Mouse (Mus musculus) frontal cortex, postnatal 10 days (tissue): ENCODE data around the gene Dpp6.

Experiments
- DNase-seq, 2 experiments: peaks; one replicate each; pipeline ENCODE4 v3.0.0; 2022; ENCODE audit warnings: low spot score in 2 of 2, mixed read lengths in 1 of 2

Dpp6 gene

DNA sequence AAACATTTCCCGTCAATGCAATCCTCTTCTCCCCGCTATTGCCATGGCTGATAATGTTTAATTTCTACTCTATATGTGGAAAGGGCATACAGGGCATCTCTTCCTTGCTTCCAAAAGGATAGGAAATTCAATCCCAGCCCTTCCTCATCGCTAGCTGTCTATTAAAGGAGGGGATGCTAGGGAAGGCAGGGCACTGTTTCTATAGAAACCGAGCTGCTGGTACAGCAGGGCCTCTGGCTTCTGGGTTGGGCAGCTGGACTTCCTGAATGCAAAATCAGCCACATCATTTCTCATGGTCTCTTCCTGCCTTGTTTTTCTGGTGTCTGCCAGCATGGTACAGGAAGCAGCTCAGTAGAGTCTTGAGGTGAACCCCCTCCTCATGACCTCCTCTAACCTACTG, 243.1 kb downstream of the Dpp6 start:
- DNase-seq, result no peak

DNA sequence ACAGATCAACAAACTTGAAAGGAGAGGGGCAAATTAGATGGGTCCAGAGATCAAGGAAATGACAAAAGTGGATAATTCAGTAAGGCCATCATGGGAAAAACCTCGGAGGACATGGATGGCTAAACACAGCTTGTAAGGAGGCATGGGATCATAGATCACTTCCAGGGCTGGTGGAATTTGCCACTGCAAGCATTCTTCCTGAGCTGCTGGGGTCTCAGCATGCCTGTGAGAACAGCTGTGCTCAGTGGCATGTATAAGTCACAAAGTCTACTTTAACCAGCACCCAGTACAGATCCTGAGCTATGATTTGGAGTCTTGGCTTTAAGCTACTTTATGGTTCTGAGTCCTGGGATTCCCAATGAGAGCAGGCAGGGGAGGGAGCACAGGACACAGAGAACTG, 246.9 kb downstream of the Dpp6 start:
- no peak for DNase-seq

DNA sequence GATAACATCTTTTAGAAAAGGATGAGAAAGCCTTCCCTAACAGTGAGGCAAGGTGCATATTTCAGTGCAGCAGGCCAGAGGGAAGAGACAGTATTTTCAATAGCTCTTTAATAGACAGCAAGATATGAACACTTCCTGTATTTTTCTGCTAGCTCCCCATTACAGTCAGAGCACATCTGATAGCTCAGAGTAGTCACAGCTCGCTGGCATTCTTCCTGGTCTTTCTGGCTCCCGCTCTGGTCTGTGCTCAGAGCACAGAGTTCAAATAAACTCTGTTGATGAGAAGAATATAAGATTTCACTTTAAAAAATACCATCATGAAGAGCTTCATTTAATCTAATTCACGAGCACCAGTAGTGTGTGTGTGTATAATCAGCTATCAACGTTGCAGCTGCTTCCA, 249.8 kb downstream of the Dpp6 start:
- no peak for DNase-seq

DNA sequence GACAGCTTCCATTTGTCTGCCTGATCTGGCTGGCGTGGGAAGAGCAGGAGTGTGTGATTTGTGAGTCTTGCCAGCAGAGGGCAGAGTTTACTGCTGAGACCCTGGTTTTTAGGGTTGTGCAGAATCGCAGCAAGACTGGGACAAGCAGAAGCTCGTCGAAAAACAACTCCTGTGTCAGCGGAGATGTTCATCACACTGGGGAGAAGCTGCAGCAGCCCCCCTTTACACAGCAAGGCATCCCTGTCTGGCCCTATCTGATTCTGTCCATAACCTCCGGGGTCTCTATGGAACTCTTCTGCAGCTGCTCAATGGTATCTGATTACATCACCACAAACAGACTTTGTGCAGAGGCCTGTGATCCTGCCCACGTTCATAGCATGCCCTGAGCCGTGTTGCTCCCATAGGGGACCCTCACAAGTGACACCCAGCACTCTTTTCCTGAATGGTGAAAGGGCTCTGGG, 258.2 kb downstream of the Dpp6 start:
- peak in 1 of 2 experiments; percentile 65 for DNase-seq

DNA sequence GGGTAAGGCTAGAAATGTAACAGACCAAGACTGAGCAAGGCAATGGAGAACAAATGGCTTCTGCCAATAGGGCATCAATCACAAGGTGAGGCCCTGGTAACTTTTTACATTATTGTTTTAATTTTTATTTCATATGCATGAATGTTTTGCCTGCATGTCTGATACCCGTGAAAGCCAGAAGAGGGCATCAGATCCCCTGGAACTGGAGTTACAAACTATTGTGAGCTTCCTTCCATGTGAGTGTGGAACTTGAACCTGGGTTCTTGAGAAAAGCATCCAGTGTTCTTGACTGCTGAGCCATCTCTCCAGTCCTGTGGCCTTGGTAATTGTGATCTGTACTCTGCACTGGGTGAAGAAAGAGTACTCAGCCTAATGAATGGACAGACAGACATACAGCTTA, 259.0 kb downstream of the Dpp6 start:
- no peak for DNase-seq

DNA sequence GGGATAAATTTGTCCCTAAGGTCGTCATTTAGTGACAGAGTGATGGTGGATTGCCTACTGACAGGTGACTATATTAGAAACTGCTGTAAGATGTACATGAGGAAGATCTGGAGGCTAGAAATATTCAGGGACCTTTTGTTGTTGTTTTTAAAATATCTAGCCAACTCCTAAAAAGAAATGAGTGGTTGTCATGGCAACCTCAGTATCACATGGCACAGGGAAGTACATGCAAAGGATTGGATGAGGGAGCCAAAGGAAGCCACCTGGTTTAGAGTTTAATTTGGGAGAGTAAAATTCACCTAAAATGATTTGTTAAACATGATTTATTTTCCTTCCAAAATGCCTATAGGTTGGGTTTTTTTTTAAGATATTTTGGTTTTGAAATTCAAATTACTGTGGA, 260.8 kb downstream of the Dpp6 start:
- no peak for DNase-seq

DNA sequence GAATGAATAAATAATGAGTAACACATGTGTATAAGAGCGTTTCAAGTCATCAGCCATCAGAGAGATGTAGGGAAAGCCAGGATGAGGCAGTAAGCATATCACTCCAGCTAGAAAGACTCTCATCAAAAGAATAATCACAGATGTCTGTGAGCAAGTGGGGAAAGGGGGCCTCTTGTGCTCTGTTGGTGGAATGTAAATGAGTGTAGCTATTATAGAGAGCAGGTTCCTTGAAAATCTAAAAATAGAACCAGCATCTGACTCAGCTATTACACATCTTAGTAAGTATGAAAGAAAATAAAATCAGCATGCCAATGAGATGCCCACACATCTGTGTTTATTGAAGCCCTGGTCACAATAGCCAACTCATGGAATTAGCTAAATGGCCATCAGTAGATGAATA, 264.3 kb downstream of the Dpp6 start:
- no peak for DNase-seq

DNA sequence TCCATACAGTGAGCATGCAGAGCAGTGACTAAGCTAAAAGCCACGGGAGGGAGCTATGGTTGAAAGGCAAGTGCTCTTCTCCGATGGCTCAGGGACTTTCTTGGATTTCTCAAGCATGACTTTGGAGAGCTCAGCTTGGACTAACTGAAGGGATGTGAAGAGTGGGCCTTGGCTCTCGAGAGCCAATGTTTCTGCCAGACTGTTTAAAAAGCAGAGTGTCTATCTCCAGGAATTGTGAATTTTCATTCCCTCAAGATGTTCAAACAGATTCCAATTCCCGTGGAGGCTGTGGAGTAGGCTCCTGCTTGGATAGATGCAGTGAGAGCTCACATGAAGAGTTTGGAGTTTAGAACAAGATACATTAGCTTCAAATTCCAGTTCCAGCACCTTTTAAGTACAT, 266.8 kb downstream of the Dpp6 start:
- DNase-seq, result no peak

DNA sequence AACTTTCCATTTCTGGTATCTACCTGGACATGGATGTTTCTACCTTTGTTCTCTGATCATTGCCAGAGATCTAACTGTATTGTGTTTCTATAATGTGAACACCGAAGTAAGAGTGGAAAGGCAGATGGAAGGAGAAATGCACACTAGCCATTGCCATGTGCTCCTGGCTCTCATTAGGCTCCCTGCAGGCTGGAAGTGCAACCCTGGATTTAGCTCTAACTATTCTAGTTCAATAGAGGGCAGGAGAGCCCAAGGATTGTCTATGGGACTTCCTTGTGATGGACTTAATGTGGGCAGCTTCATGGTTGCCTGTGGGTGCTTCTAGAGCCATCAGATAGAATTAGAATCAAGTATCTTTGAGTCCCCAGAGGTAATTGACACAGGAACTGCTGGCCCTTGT, 291.2 kb downstream of the Dpp6 start:
- no peak for DNase-seq

DNA sequence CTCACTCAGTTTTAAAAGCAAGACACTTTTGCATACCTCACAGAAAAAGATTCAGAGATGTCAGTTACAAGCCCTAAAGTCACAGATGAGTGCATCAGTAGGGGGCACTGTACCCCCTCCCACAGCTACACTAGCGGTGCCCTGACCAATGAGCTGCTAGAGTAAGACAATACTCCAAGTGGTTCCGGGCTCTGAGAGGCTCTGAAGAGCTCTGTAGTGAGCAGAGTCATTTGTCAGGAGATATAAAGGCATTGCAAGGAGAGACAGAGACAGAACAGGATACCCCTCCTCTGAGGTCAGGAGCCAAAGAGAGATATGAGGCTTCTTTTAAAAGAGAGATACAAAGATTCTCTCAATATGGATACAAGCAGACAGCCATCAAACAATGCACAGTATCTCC, 305.5 kb downstream of the Dpp6 start:
- DNase-seq, result no peak

DNA sequence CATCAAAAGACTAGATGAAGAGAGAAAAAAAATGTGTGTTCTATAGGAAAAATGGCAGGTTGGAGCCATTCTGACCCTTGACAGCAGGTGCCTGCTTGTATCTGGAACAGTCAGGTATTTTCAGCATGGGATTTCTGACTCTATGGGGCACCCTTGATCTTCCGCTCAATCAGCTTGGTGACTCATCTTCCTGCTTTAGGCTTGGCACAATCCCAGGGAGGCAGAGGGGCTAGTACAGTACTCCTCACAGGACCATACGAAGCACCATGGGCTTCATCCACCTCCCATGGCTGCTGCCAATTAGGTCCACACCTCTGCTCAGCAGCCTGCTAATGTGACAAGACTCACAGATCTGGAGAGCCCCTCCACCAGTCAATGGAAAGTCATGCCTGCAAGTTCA, 305.9 kb downstream of the Dpp6 start:
- DNase-seq, result no peak

DNA sequence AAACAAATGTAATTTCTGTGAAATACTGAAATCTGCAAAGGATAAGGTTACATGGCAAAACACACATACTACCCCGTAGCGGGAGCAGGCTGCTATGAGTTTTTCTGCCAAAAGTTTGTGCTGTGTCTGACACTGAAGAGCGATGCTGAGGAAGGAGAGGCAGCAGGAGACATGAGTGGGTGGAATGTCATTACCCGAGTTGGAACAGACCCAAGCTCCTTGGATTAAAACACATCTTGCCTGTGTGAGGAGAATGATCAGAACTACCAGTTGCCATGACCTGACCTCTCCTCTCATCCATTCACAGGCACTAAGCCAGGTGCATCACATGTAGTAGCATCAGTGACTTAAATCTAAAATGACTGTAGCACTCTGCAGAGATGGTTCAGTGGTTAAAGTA, 309.0 kb downstream of the Dpp6 start:
- DNase-seq, result peak; percentile 14 to 23

DNA sequence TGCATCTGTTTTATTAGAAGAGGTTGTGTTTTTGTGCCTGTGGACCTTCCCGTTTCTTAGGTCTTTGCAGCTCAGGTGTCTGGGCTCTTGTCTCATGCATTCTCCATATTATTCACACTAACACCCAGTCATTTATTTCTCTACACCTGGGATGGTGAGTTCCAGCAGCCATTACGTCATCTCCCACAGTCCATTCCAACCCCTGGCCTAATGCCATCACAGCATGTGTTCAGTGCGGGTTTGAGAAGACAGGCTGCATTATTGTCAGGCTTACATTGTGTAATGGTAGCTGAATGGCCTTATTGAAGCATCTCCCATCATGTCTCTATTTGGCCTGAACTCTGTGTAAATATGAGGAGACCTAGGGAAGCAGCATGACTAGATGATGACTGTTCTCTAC, 316.2 kb downstream of the Dpp6 start:
- DNase-seq, result no peak

DNA sequence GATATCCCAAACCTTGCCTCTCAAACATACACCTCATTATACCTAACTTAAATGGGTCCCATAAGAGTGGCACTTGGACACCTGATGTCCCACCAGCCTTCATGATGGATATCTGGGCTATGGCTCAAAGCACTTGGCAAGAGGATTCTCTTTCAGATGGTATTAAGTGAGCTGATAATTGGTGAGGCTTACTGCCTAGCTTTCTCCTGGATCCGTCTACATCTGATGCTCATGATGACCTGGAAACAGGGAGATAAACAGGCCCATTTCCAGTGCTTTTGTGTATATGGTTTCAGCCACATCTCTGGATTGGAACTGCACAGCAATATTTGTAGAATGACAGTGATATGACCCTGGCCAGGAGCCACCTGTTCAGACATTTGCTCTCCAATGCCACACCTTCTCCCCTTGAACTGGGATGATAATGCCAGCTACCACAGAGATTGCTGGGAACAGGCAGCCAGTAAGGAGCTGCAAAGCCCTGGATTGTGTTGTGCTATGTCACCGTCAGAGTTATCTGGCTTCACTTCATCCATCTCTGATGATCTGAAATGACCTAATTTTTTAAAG, 317.5 kb downstream of the Dpp6 start:
- DNase-seq, result no peak

DNA sequence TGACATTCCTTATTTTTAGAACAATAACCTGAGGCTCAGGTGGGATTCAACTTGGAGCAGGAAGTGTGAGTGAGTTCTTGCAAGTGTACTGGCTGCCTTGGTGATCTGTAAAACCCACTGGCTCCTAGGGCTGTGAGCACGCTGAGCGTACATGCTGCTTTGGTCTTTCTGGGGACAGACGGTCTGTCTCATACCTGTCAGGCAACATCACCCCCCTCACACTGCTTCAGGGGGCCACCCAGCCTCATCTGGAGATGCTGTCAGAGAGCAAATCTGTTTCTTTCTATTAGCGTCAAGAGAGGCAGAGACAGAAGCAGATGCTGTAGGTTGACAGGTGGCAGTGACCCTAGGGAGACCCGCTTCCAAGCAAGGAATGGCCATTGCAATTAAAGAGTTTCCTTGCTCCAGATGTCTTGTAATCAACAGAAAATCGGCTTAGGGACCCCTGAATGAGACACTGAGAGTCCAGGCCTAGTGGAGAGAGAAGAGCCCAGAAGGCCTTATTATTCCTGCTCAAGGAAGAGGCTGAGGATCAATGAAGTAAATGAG, 330.5 kb downstream of the Dpp6 start:
- no peak for DNase-seq

DNA sequence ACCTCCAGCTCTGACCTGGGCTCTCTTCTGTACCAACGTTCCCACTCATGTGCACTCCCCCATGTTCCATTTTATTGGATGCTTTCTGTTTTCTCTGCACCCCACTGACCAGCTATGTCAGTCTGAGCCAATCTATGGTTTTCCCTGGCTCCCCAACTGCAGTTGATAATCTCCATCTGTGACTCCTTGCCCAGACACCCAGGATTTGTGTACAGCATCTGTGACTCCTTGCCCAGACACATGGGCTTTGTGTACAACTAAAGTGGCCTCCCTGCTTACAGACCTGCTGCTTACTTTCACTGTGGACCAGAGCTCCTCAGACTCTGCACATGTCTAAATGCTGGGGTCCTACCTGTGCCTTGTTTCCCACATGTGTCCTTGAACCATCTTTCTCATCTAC, 334.0 kb downstream of the Dpp6 start:
- DNase-seq, result no peak

DNA sequence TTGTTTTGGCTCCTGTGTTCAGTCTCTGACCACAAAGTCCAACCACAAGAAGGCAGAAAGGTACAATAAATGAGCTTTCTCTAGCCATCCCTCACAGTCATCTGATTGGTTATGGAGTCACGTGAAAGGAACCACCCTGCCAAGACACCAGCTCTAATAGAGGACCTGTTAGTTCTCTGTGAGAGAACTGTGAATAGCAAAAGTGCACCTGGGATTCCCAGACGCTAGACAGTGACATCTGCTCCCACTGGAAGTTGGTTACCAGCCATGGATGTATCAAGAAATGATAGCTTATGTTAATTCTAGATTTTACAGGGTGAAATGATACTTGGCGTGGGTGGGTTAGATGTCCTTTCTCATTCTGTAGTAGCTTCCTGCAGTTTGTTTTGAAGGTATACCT, 338.7 kb downstream of the Dpp6 start:
- no peak for DNase-seq

DNA sequence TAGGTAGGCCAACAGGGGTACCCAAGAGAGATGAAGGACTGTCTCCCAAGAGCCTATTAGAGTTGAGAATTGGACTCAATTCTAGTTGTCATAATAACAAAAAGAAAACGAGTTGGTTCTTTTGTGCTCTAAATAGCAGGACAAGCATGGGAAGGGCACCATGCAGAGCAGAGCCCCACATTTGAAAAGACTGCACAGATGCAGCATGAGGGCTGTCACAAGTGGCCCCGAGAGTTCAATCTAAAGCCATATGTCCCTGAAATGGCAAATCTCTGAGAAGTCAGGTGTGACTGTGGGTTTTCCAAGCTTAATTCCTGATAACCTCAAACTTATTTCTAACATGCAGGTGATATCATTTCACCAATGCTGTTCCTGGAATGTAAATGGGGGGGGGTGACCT, 339.4 kb downstream of the Dpp6 start:
- DNase-seq, result no peak

DNA sequence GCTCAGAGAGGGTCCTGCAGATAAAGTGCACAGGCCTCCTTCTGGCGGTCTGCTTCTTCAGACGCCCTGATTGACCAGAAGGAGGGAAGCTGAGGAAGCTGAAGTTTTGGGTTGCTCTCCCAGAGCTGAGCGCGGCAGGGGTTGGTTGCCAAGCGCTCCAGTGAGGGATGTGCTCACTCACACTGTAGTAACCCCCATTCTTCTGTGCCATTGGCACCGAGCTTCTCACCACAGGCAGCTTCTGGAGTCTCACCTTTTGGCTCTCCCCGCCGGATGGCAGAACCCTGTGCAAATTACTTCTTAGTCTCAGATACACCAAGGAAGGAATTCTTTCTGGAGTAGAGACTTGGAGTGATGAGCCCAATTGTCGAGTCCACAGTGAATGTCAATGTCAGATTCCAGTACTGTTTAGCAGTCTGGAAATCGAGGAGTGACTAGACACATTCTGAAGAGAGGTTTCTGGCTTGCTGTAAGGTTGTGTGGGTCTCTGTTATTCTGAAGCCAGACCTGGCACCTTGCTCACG, 344.2 kb downstream of the Dpp6 start:
- no peak for DNase-seq

DNA sequence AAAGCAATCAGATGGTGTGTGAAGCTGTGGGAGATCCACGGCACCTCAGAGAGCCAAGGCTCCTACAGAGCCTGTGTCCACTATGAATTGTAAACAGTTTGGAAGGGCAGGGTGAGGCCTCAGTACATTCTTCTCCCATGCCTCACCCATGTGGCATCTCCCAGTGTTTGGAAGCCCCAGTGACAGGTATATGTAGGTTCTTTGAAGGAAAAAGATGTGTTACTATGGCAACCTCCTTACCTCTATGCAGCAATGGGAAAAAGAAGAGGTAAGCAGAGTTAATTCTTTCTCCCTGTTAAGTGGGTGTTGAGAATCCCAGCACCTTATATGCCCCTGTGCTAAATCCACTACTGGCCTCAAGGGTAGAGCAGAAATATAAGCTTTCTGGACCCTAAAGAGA, 351.5 kb downstream of the Dpp6 start:
- DNase-seq, result no peak

DNA sequence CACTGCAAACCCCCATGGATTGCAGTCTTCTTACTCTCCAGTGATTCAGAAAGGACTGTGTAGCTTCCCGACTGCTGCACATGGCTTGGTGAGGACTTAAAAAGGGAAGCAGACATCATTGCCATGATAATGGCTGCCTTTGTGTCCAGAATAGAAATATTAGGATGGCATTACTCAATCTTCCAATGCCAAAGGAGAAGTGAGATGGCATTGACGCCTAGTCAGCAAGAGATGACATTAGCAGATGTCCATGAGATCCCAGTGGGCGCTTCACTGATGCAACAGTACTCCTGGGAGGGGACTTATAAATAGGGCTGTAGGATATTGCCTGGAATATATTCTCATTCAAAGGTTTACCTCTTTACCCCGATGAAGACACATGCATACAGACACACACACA, 368.0 kb downstream of the Dpp6 start:
- DNase-seq, result no peak

DNA sequence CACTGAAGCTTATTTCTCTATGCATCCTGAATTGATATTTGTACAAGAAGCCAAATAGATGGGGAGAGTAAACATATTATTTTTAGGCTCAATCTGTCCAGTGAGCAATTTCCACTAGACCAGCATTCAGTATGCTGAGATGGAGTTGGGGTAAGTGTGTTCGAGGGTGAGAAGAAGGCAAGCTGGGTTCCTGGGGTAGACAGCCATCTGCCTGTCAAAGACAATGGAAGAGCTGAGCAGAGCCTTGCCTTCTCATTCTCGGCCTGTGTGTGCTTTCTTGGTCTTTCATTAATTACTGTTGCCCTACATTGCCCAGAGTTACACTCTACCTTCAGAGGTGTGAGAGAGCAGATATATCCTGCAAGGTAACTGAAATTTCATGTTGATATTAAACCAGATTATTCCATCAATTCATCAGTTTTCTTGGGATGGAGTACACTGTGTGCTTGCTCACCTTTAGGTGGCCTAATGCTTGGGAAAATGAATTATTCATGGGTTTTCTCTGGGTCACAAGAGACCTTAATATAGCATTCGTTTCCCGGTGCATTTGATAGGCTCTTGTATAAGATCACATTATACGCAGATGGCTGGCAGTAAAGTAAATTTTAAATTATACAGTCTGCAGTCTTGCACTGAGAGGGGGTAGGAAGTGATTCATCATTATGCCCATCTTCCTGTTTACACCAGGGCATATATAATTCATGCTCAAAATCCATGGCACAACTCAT, 374.4 kb downstream of the Dpp6 start:
- DNase-seq, result no peak

DNA sequence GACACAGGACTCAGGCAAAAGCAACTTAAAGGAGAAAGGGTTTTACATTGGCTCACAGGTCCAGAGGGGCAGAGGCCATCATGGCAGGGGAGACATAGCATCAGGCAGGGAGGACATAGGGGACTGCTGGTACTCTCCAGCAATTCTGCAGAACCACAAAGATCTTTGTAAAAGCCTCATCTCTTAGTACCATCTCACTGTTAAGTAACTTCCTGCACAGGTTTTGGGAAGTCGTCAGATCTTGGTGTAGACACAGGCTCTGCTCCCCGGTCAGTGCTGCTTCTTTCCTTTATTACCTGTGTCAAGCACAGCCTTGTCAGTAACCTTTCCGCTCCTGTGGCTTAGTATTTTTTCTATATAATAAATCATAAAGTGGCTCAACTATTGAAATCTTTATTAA, 377.2 kb downstream of the Dpp6 start:
- no peak for DNase-seq
